Mouse (Mus musculus) myocyte (in vitro differentiated cells): ENCODE data around the gene Add3. TPM values are rescaled to one million over a fixed set of nuclear protein-coding genes. Genes with fewer than 3 reads are reported as not detected.

Experiments used
- H3K27me3 ChIP-seq: one replicate; pipeline ENCODE4 v1.6.1; 2011; ENCODE audit not compliant: control insufficient read depth, insufficient read depth, insufficient read length
- H3K36me3 ChIP-seq: one replicate; pipeline ENCODE4 v1.6.1; 2011; ENCODE audit not compliant: control insufficient read depth, insufficient read depth
- H3K4me2 ChIP-seq: one replicate; pipeline ENCODE4 v1.6.1; 2011; ENCODE audit warnings: low read depth, control low read depth
- H3K4me3 ChIP-seq: one replicate; pipeline ENCODE4 v1.5.1; 2011; ENCODE audit warnings: mild to moderate bottlenecking, control low read depth, moderate library complexity
- H3K79me2 ChIP-seq: one replicate; pipeline ENCODE4 v1.6.1; 2011; ENCODE audit not compliant: control insufficient read depth, insufficient read depth
- H3ac ChIP-seq: one replicate; pipeline ENCODE4 v1.6.1; 2011; ENCODE audit not compliant: control insufficient read depth, insufficient read length
- CEBPB ChIP-seq: IDR thresholded peaks from 2 replicates; pipeline ENCODE4 v1.6.1; 2011; ENCODE audit warnings: mild to moderate bottlenecking, moderate library complexity; ENCODE audit not compliant: poor library complexity, insufficient read depth, severe bottlenecking
- E2F4 ChIP-seq: IDR thresholded peaks from one replicate; pipeline ENCODE4 v1.6.1; 2011; ENCODE audit warnings: mild to moderate bottlenecking, control low read depth, moderate library complexity; ENCODE audit not compliant: insufficient read depth
- MAX ChIP-seq: IDR thresholded peaks from one replicate; pipeline ENCODE4 v1.6.1; 2011; ENCODE audit warnings: low read depth, mild to moderate bottlenecking, control low read depth
- MYOD1 ChIP-seq, 3 experiments: IDR thresholded peaks; one replicate each; pipeline ENCODE4 v1.6.1; 2011; ENCODE audit warnings: control low read depth in 2 of 3, low read depth in 2 of 3, mild to moderate bottlenecking in 2 of 3, moderate library complexity in 1 of 3; ENCODE audit not compliant: insufficient read length in 2 of 3, control insufficient read depth in 1 of 3
- MYOG ChIP-seq, 3 experiments: IDR thresholded peaks; one replicate each; pipeline ENCODE4 v1.6.1; 2011; ENCODE audit warnings: control low read depth in 2 of 3, low read depth in 2 of 3, mild to moderate bottlenecking in 2 of 3; ENCODE audit not compliant: insufficient read length in 2 of 3, control insufficient read depth in 1 of 3, insufficient read depth in 1 of 3
- POLR2A ChIP-seq: IDR thresholded peaks from one replicate; pipeline ENCODE4 v1.6.1; 2011; ENCODE audit warnings: low read depth, mild to moderate bottlenecking, control low read depth, moderate library complexity; ENCODE audit not compliant: insufficient read length
- POLR2AphosphoS2 ChIP-seq: IDR thresholded peaks from one replicate; pipeline ENCODE4 v1.6.1; 2011; ENCODE audit warnings: low read depth, control low read depth; ENCODE audit not compliant: insufficient read length
- REST ChIP-seq: IDR thresholded peaks from one replicate; pipeline ENCODE4 v1.6.1; 2011; ENCODE audit warnings: mild to moderate bottlenecking, control low read depth, moderate library complexity; ENCODE audit not compliant: insufficient read depth, insufficient read length
- SRF ChIP-seq: IDR thresholded peaks from one replicate; pipeline ENCODE4 v1.6.1; 2011; ENCODE audit warnings: low read depth; ENCODE audit not compliant: control insufficient read depth, insufficient read length
- TCF12 ChIP-seq: IDR thresholded peaks from one replicate; pipeline ENCODE4 v1.6.1; 2011; ENCODE audit warnings: mild to moderate bottlenecking, control low read depth; ENCODE audit not compliant: poor library complexity, insufficient read depth, severe bottlenecking
- TCF3 ChIP-seq: IDR thresholded peaks from one replicate; pipeline ENCODE4 v1.6.1; 2011; ENCODE audit warnings: low read depth, control low read depth; ENCODE audit not compliant: insufficient read length
- USF1 ChIP-seq: IDR thresholded peaks from one replicate; pipeline ENCODE4 v1.6.1; 2011; ENCODE audit warnings: low read depth, mild to moderate bottlenecking, control low read depth, moderate library complexity
- polyA plus RNA-seq: library from polyadenylated mRNA; unstranded; fragments of >200 nt; fragmentation: generic; extraction: Trizol; gene quantifications from one replicate; pipeline ENCODE4 v1.2.1, GENCODE M21; 2012; ENCODE audit warnings: missing spikeins

Gene Add3
- polyA plus RNA-seq, 1 experiment, result 8.3 TPM

- Histone ChIP-seq H3K36me3 (no peaks in the 10 kb centered on the region), H3K27me3 (peaks cover 9% of the 10 kb centered on the region), H3K4me3 (peak overlapping the region; percentile 29), H3ac (no peak overlapping the region), H3K79me2 (no peaks in the 10 kb centered on the region), H3K4me2 (peak overlapping the region; percentile 100)
- TF ChIP-seq MAX, result no peak
- TF ChIP-seq TCF12, result no peak
- TF ChIP-seq USF1, result no peak
- TF ChIP-seq E2F4, result no peak
- no peak for TF ChIP-seq POLR2A
- TF ChIP-seq REST, result no peak
- no peak for TF ChIP-seq MYOG (IDR thresholded peaks at IDR 0.05; ENCODE audit: control insufficient read depth in 1 of 3, insufficient read depth in 1 of 3, insufficient read length in 2 of 3, low read depth in 2 of 3)
- TF ChIP-seq SRF, result no peak
- TF ChIP-seq MYOD1 (IDR thresholded peaks at IDR 0.05; ENCODE audit: control insufficient read depth in 1 of 3, insufficient read length in 2 of 3, low read depth in 2 of 3), result no peak
- no peak for TF ChIP-seq TCF3
- no peak for TF ChIP-seq POLR2AphosphoS2
- TF ChIP-seq CEBPB, result no peak
These were observed 584 bp downstream of the Add3 start for GRCm38 (mm10) chr19:53140804-53141250.

GRCm38 (mm10) chr19:53141251-53142072, 1.2 kb downstream of the Add3 start:
- H3K36me3 ChIP-seq, result no peaks in the 10 kb centered on the region
- TF ChIP-seq POLR2A (no peak), MYOD1 (IDR thresholded peaks at IDR 0.05; ENCODE audit: control insufficient read depth in 1 of 3, insufficient read length in 2 of 3, low read depth in 2 of 3) (peak in 1 of 3 experiments; percentile 21)
- H3K4me2 ChIP-seq, result peak overlapping the region; percentile 100
- H3K4me3 ChIP-seq, result peak overlapping the region; percentile 29
- H3ac ChIP-seq, result peak overlapping the region; percentile 38
- peaks cover 5% of the 10 kb centered on the region for H3K27me3 ChIP-seq
- no peaks in the 10 kb centered on the region for H3K79me2 ChIP-seq

DNA sequence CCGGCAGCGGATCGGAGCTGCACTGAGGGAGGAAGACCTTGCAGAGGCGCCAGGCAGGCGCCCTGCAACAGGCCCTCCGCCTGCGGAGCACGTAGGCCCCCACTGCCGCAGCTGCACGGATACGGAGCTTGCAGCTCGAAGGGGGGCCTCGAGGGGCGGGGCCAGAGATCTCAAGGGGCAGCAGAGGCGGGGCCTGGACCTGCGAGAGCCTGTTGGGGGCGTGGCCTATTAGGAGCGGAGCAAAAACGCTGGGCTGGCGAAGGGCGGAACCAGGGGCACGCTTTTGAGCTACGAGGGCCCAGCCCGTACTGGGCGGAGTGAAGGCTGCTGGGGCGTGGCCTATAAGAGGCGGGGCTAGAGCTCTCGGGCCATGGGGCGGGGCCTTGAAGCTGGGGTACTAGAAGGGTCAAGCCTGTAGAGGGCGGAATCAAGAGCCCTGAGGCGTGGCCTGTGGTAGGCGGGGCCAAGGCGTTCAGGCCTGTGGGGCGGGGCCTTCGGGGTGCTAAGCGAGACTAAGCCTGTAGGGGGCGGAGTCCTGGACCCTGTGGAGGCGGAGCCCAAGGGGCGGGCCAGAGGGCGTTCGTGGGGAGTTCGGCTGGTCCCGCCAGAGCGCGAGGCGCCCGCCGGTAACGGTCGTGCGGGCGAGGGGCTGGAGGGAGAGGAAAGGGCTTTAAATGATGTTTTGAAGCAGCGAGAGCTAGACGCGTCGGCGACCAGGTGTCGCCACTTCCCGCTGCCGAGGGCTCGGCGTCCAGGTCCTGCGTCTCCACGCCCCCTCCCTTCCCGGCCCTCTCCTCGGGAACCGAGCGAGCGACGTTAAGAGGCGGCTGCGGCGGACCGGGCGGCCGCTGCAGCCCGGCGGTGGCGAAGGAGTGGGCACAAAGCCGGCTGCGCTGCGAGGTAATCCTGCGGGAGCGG, 2.2 kb downstream of the Add3 start:
- H3K4me3 ChIP-seq, result peak overlapping the region; percentile 29
- no peaks in the 10 kb centered on the region for H3K36me3 ChIP-seq
- peak; percentile 48 for TF ChIP-seq SRF
- no peak for TF ChIP-seq USF1
- TF ChIP-seq E2F4, result no peak
- TF ChIP-seq MYOG (IDR thresholded peaks at IDR 0.05; ENCODE audit: control insufficient read depth in 1 of 3, insufficient read depth in 1 of 3, insufficient read length in 2 of 3, low read depth in 2 of 3), result peak in 1 of 3 experiments; percentile 44
- TF ChIP-seq MYOD1 (IDR thresholded peaks at IDR 0.05; ENCODE audit: control insufficient read depth in 1 of 3, insufficient read length in 2 of 3, low read depth in 2 of 3), result peak in 1 of 3 experiments; percentile 47
- TF ChIP-seq POLR2AphosphoS2, result peak; percentile 82
- TF ChIP-seq POLR2A, result peak; percentile 83
- peak overlapping the region; percentile 100 for H3K4me2 ChIP-seq
- no peaks in the 10 kb centered on the region for H3K27me3 ChIP-seq
- H3ac ChIP-seq, result peak overlapping the region; percentile 38
- H3K79me2 ChIP-seq, result no peaks in the 10 kb centered on the region

GRCm38 (mm10) chr19:53143108-53143971, 3.1 kb downstream of the Add3 start:
- TF ChIP-seq CEBPB, result no peak
- no peak for TF ChIP-seq MYOD1 (IDR thresholded peaks at IDR 0.05; ENCODE audit: control insufficient read depth in 1 of 3, insufficient read length in 2 of 3, low read depth in 2 of 3)
- TF ChIP-seq USF1, result no peak
- TF ChIP-seq SRF, result no peak
- no peak for TF ChIP-seq E2F4
- no peak for TF ChIP-seq MYOG (IDR thresholded peaks at IDR 0.05; ENCODE audit: control insufficient read depth in 1 of 3, insufficient read depth in 1 of 3, insufficient read length in 2 of 3, low read depth in 2 of 3)
- TF ChIP-seq MAX, result no peak
- TF ChIP-seq REST, result no peak
- TF ChIP-seq TCF12, result no peak
- no peak for TF ChIP-seq TCF3
- TF ChIP-seq POLR2A, result no peak
- TF ChIP-seq POLR2AphosphoS2, result no peak
- Histone ChIP-seq H3K36me3 (no peaks in the 10 kb centered on the region), H3ac (peak overlapping the region; percentile 38), H3K79me2 (no peaks in the 10 kb centered on the region), H3K4me2 (peak overlapping the region; percentile 88), H3K4me3 (peak overlapping the region; percentile 29), H3K27me3 (no peaks in the 10 kb centered on the region)
